Mouse (Mus musculus): ENCODE measurements around the gene Prrg1.
"Not testable (repeated sequence)": the region's sequence is repeated elsewhere in the genome, so short reads cannot be mapped to it uniquely, and the experiment has no call there.

Gene Prrg1

GRCm38 (mm10) chrX:78583202-78584004 lies at the start of gene Prrg1:
TSS of gene Prrg1 (minus strand) at chrX:78583896.
- peak; percentile 59 to 62 for DNase-seq

GRCm38 (mm10) chrX:78605814-78606213 lies 22.1 kb upstream of the Prrg1 start:
- DNase-seq: no peak

GRCm38 (mm10) chrX:78593138-78593537 lies 9.4 kb upstream of the Prrg1 start:
- DNase-seq: no peak

GRCm38 (mm10) chrX:78582854-78583201 lies 868 bp downstream of the Prrg1 start:
- peak; percentile 17 to 18 for DNase-seq

- DNase-seq: no peak
These were observed 20.2 kb downstream of the Prrg1 start for GRCm38 (mm10) chrX:78563451-78563850.

GRCm38 (mm10) chrX:78553399-78553798 lies 30.3 kb downstream of the Prrg1 start:
- no peak for DNase-seq

- DNase-seq: no peak
These were observed 31.0 kb downstream of the Prrg1 start for GRCm38 (mm10) chrX:78552704-78553103.

- DNase-seq: peak; percentile 13 to 27
These were observed 36.0 kb downstream of the Prrg1 start for GRCm38 (mm10) chrX:78547696-78548095.

GRCm38 (mm10) chrX:78539734-78540133 lies 44.0 kb downstream of the Prrg1 start:
- peak in 1 of 2 experiments; percentile 2 for DNase-seq

- no peak for DNase-seq
These were observed 44.9 kb downstream of the Prrg1 start for GRCm38 (mm10) chrX:78538632-78539316.

GRCm38 (mm10) chrX:78518301-78518700 lies 65.4 kb downstream of the Prrg1 start:
- no peak for DNase-seq

- DNase-seq: no peak
These were observed 100.7 kb downstream of the Prrg1 start for GRCm38 (mm10) chrX:78482987-78483386.

GRCm38 (mm10) chrX:78479710-78480109 lies 104.0 kb downstream of the Prrg1 start:
- peak in 1 of 2 experiments; percentile 0 for DNase-seq

GRCm38 (mm10) chrX:78434357-78434756 lies 149.3 kb downstream of the Prrg1 start:
- DNase-seq: no peak

GRCm38 (mm10) chrX:78403346-78403745 lies 180.3 kb downstream of the Prrg1 start:
- not testable (repeated sequence) for DNase-seq
